Mouse (Mus musculus): ENCODE results near the gene Tsg101.

DNA sequence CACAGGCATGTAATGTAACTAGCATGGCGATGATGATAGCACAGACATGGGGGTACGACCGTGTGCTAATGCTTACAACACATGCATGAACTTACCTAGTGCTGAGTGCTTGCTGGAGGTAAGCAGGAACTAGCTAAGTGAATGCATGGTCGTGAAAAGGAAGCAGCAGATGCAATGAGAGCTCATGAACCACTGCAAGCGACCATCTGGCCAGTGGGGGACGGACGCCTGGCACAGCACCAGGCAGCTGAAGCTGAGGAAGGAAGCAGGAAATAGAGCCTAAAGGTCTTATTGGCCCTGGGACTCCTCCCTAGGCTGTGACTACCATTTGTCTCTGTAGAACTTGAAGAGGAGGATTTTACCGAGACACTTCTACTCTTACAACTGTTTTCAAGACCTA, 15.0 kb upstream of the Tsg101 start:
- no peak for TF ChIP-seq CTCF (IDR thresholded peaks at IDR 0.05; ENCODE audit: borderline replicate concordance, control insufficient read depth, extremely low read depth, insufficient read depth, low read length, poor library complexity)
- TF ChIP-seq POLR2A (IDR thresholded peaks at IDR 0.05; ENCODE audit: control insufficient read depth, extremely low read depth, insufficient read depth, low read length, poor library complexity): no peak
